Mouse (Mus musculus) midbrain, embryonic 11.5 days (tissue): ENCODE results near the gene Olfr1093. TPM values are rescaled to one million over a fixed set of nuclear protein-coding genes. Genes with fewer than 3 reads are reported as not detected.

Experiments used
- ATAC-seq: fragments of 200-750 bp; cut with Nextera tagmentation; 2 replicates; pipeline ENCODE4 v1.8.0; 2017; ENCODE audit warnings: moderate TSS enrichment, moderate library complexity; ENCODE audit not compliant: low FRiP score
- DNase-seq: peaks from one replicate; pipeline ENCODE4 v3.0.0; 2015; ENCODE audit warnings: low spot score; ENCODE audit errors: missing footprints
- H3K27ac ChIP-seq: fragments of 300-500 bp; sonication (generic); 2 replicates; pipeline ENCODE4 v1.5.1; 2014; ENCODE audit warnings: low read depth, low read length
- H3K27me3 ChIP-seq: fragments of 300-500 bp; sonication (generic); 2 replicates; pipeline ENCODE4 v1.6.1; 2014; ENCODE audit warnings: mild to moderate bottlenecking, low read length, moderate library complexity, mixed read lengths; ENCODE audit not compliant: control insufficient read depth, insufficient read depth
- H3K36me3 ChIP-seq: fragments of 300-500 bp; sonication (generic); 2 replicates; pipeline ENCODE4 v1.6.1; 2014; ENCODE audit warnings: mild to moderate bottlenecking, low read length, moderate library complexity, mixed read lengths; ENCODE audit not compliant: control insufficient read depth, insufficient read depth
- H3K4me1 ChIP-seq: fragments of 300-500 bp; sonication (generic); 2 replicates; pipeline ENCODE4 v1.6.1; 2014; ENCODE audit warnings: low read length; ENCODE audit not compliant: control insufficient read depth, insufficient read depth
- H3K4me2 ChIP-seq: fragments of 300-500 bp; sonication (generic); 2 replicates; pipeline ENCODE4 v1.6.1; 2014; ENCODE audit warnings: mild to moderate bottlenecking, moderate library complexity
- H3K4me3 ChIP-seq: fragments of 300-500 bp; sonication (generic); 2 replicates; pipeline ENCODE4 v1.5.1; 2014; ENCODE audit warnings: low read depth, low read length
- H3K9ac ChIP-seq: fragments of 300-500 bp; sonication (generic); 2 replicates; pipeline ENCODE4 v1.6.1; 2014; ENCODE audit warnings: low read length
- H3K9me3 ChIP-seq: fragments of 300-500 bp; sonication (generic); 2 replicates; pipeline ENCODE4 v1.6.1; 2016; ENCODE audit warnings: low read length; ENCODE audit not compliant: control insufficient read depth
- WGBS: fragments of 180-500 bp; shearing (Covaris S2); extraction: QIAGEN DNeasy Blood & Tissue Kit; methylation state at CpG from one replicate; pipeline ENCODE4 v1.1.7; 2014; 5-methylcytosine and 5-hydroxymethylcytosine counted together
- polyA plus RNA-seq: library from polyadenylated mRNA; unstranded; fragments of >200 nt; fragmentation: Nextera tagmentation; extraction: Ambion mirVana; gene quantifications from 2 replicates; pipeline ENCODE4 v1.2.1, GENCODE M21; 2014

Gene Olfr1093
- not detected in 2 replicates for polyA plus RNA-seq

DNA sequence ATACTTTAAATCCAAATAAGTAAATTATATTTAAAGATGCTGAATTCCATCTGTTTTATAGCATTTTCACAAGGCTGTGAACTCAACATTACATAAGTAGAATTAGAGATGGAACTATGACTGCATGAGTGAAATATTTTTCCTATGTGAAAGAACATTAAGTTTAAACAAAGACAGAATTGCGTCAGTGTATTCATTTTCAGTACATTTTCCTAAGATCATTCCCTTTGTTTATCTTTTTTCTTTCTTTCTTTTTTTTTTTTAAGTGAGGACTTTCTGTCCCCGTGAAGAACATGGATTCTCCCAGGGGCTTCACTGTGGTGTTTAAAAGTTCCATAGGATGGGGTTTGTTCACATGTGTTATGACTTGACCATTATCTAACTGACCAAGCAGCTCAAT is at the start of gene Olfr1093:
Gene Olfr1093 (plus strand): TSS at position 301 of the 400 bp plus-strand sequence.
- Histone ChIP-seq H3K27me3 (no peaks in the 10 kb centered on the region), H3K9me3 (no peaks in the 10 kb centered on the region), H3K36me3 (no peaks in the 10 kb centered on the region), H3K4me2 (no peak within 1 kb of the TSS), H3K27ac (no peak within 1 kb of the TSS), H3K4me3 (no peak within 1 kb of the TSS), H3K4me1 (no peaks in the 10 kb centered on the region), H3K9ac (no peak within 1 kb of the TSS)
- 87% methylated on average over 2 of the region's 2 CpGs for WGBS
- ATAC-seq (no peak), DNase-seq (no peak)

DNA sequence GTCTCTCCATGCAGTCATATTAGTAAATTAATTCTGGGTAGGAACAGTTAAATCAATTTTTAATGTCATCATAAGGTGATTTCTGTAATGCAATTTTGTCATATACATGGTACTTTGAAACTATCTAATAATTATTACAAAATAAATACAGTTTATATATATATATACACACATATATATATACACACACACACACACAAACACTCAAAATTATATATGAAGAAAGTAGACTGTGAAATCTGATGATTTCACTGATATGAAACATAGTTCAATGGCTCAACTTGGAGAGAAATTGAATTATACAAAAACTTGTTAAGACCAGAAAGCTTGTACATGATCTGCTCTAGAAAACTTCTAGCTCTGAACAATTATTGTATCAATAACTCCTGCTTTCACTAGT is 48.7 kb upstream of the Olfr1093 start, which contains the start of gene Olfr1089:
Gene Olfr1089 (minus strand): TSS at position 101 of the 400 bp plus-strand sequence.
- Histone ChIP-seq H3K9ac (no peak within 1 kb of the TSS), H3K27ac (no peak within 1 kb of the TSS), H3K36me3 (no peaks in the 10 kb centered on the region), H3K27me3 (no peaks in the 10 kb centered on the region), H3K4me3 (no peak within 1 kb of the TSS), H3K4me1 (no peaks in the 10 kb centered on the region), H3K4me2 (no peak within 1 kb of the TSS), H3K9me3 (no peaks in the 10 kb centered on the region)
- DNase-seq (no peak), ATAC-seq (no peak)

DNA sequence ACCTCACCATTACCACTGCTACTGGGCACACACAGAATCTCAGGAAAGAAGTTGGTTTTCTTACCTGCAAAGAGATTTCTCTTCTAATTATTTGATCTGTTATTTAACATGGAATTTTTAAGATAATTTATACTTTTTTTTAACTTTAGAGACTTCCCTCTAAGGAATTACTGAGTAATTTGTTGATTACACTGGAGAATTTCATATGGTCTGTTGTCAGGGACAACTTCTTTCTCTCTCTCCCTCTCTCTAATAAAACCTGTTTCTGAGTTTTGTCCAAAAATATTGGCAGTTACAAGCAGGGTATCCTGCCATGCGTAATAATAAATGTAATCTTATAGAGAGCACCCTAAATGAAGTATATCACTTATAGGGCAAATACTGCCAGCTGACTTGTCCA is 23.4 kb upstream of the Olfr1093 start, which contains the start of gene Olfr1090:
Gene Olfr1090 (minus strand): TSS at position 101 of the 400 bp plus-strand sequence.
- Histone ChIP-seq H3K4me2 (no peak within 1 kb of the TSS), H3K27ac (no peak within 1 kb of the TSS), H3K4me1 (no peaks in the 10 kb centered on the region), H3K36me3 (no peaks in the 10 kb centered on the region), H3K9ac (no peak within 1 kb of the TSS), H3K27me3 (no peaks in the 10 kb centered on the region), H3K9me3 (no peaks in the 10 kb centered on the region), H3K4me3 (no peak within 1 kb of the TSS)
- no peak for DNase-seq
- ATAC-seq = no peak
- 89% methylated on average over 1 of the region's 1 CpGs for WGBS

DNA sequence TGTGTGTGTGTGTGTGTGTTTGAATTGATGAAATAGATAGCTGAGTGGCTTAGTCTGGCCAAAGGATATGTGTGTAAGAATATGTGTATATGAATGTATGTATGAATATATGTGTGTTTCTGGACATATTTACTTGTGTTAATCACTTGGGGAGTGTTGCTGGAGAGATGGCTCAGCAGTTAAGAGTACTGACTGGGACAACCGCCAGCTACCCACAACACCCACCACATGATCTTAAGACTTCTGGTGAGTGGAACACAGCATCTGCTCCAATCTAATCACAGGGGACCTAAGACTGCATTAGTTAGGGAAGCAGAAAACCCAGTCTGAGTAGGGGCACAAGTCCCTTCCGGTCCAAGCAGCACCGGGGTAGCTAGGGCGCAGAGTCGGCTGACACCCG is 21.2 kb upstream of the Olfr1093 start:
- Histone ChIP-seq H3K4me3 (no peak overlapping the region), H3K9me3 (no peaks in the 10 kb centered on the region), H3K27me3 (no peaks in the 10 kb centered on the region), H3K4me2 (no peak overlapping the region), H3K9ac (no peak overlapping the region), H3K36me3 (no peaks in the 10 kb centered on the region), H3K27ac (no peak overlapping the region), H3K4me1 (no peaks in the 10 kb centered on the region)
- 91% methylated on average over 6 of the region's 6 CpGs for WGBS
- DNase-seq (no peak), ATAC-seq (no peak)

DNA sequence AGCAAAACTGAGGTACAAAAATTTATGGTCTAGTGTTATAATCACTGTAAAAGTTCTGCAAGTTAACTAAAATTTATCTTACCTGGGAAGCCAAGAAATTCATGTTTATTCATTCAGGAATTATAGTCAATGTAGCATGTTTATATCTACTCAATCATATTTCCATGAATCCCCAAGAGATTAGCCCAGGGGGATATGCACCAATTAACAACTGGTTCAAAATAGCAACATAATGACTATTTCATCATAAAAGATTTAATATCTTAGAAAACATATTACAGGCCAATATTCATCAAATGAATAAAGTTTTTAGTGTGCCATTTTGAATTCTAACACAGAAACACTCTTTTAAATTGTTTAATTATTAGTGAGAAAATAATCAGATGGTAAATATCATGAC is 27.6 kb downstream of the Olfr1093 start, which contains the start of gene Olfr141:
Gene Olfr141 (minus strand): TSS at position 101 of the 400 bp plus-strand sequence.
- H3K4me2 ChIP-seq = no peak within 1 kb of the TSS
- H3K4me3 ChIP-seq = no peak within 1 kb of the TSS
- no peak within 1 kb of the TSS for H3K27ac ChIP-seq
- no peaks in the 10 kb centered on the region for H3K27me3 ChIP-seq
- no peaks in the 10 kb centered on the region for H3K36me3 ChIP-seq
- no peak for ATAC-seq
- no peak within 1 kb of the TSS for H3K9ac ChIP-seq
- no peaks in the 10 kb centered on the region for H3K4me1 ChIP-seq
- no peak for DNase-seq
- no peaks in the 10 kb centered on the region for H3K9me3 ChIP-seq

DNA sequence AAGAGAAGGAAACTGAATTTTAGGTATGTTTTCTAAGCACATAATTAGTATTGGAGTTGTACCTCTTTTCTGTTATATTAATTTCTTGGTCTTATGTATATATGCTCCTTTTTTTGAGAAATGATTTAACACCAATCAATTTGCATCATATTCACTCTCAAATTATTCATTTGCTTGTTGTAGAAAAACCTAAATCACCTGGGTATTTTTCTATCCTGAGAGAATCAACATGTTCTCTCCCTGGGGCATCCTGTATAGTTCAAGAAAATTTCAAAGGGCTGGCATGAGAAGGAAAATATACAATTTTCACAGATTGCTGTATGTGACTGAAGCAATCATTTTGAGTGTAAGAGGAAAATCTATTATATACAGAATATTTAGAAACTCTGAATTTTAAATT is 42.1 kb downstream of the Olfr1093 start, which contains the start of gene Olfr1094:
Gene Olfr1094 (plus strand): TSS at position 301 of the 400 bp plus-strand sequence.
- Histone ChIP-seq H3K4me3 (no peak within 1 kb of the TSS), H3K9ac (no peak within 1 kb of the TSS), H3K36me3 (no peaks in the 10 kb centered on the region), H3K27ac (no peak within 1 kb of the TSS), H3K4me1 (no peaks in the 10 kb centered on the region), H3K4me2 (no peak within 1 kb of the TSS), H3K27me3 (no peaks in the 10 kb centered on the region), H3K9me3 (no peaks in the 10 kb centered on the region)
- no peak for ATAC-seq
- DNase-seq = no peak

Other genes starting within 250 kb of the Olfr1093 start
- gene Olfr1079, start 240.0 kb upstream of the Olfr1093 start, polyA plus RNA-seq = not detected in 2 replicates
- gene Olfr1080, start 224.2 kb upstream of the Olfr1093 start, polyA plus RNA-seq = not detected in 2 replicates
- not detected in 2 replicates for gene Olfr1082, start 183.5 kb upstream of the Olfr1093 start, polyA plus RNA-seq
- gene Olfr1084, start 142.8 kb upstream of the Olfr1093 start, polyA plus RNA-seq = not detected in 2 replicates
- not detected in 2 replicates for gene Olfr1085, start 120.5 kb upstream of the Olfr1093 start, polyA plus RNA-seq
- gene Olfr1086, start 102.4 kb upstream of the Olfr1093 start, polyA plus RNA-seq = not detected in 2 replicates
- gene Olfr1087, start 84.1 kb upstream of the Olfr1093 start, polyA plus RNA-seq = not detected in 2 replicates
- gene Olfr1089, start 48.8 kb upstream of the Olfr1093 start, polyA plus RNA-seq = not detected in 2 replicates
- not detected in 2 replicates for gene Olfr1090, start 23.5 kb upstream of the Olfr1093 start, polyA plus RNA-seq
- not detected in 2 replicates for gene Olfr141, start 27.5 kb downstream of the Olfr1093 start, polyA plus RNA-seq
- gene Olfr1094, start 42.2 kb downstream of the Olfr1093 start, polyA plus RNA-seq = not detected in 2 replicates
- gene Olfr1095, start 69.2 kb downstream of the Olfr1093 start, polyA plus RNA-seq = not detected in 2 replicates
- not detected in 2 replicates for gene Gm13723, start 92.3 kb downstream of the Olfr1093 start, polyA plus RNA-seq
- gene Olfr1097, start 109.7 kb downstream of the Olfr1093 start, polyA plus RNA-seq = not detected in 2 replicates
- not detected in 2 replicates for gene Olfr1098, start 142.1 kb downstream of the Olfr1093 start, polyA plus RNA-seq
- not detected in 2 replicates for gene Olfr1099, start 178.2 kb downstream of the Olfr1093 start, polyA plus RNA-seq
- not detected in 2 replicates for gene Olfr1100, start 197.5 kb downstream of the Olfr1093 start, polyA plus RNA-seq
- not detected in 2 replicates for gene Olfr1101, start 208.7 kb downstream of the Olfr1093 start, polyA plus RNA-seq
- gene Olfr1102, start 215.9 kb downstream of the Olfr1093 start, polyA plus RNA-seq = not detected in 2 replicates
- gene Olfr1104, start 244.6 kb downstream of the Olfr1093 start, polyA plus RNA-seq = not detected in 2 replicates